Mouse (Mus musculus): ENCODE data around the gene Lgalsl. TPM values are rescaled to one million over a fixed set of nuclear protein-coding genes. Genes with fewer than 3 reads are reported as not detected.
A peak's percentile ranks its signal among the peaks of the same experiment; 100 is the strongest.

Gene Lgalsl
- 52.3 and 54.4 TPM in 2 replicates for polyA plus RNA-seq (2015; fragmentation: Nextera tagmentation; extraction: Ambion mirVana)

- peak within 1 kb of the TSS; percentile 94 for H3K27ac ChIP-seq
- H3K4me2 ChIP-seq: peak within 1 kb of the TSS; percentile 77
- no peaks in the 10 kb centered on the region for H3K27me3 ChIP-seq
- peak within 1 kb of the TSS; percentile 94 for H3K9ac ChIP-seq
- peaks cover 24% of the 10 kb centered on the region for H3K36me3 ChIP-seq
- H3K4me1 ChIP-seq: peaks cover 21% of the 10 kb centered on the region
- peak within 1 kb of the TSS; percentile 91 for H3K4me3 ChIP-seq
- peak; percentile 85 for ATAC-seq (ENCODE audit: borderline replicate concordance, extremely low read depth, low FRiP score, low TSS enrichment)
- under 1% methylated on average over 100 of the region's 102 CpGs for WGBS
- H3K9me3 ChIP-seq: no peaks in the 10 kb centered on the region
Measured at GRCm38 (mm10) chr11:20830686-20831505, at the start of gene Lgalsl. Lgalsl (minus strand) TSS chr11:20831056.

GRCm38 (mm10) chr11:20878644-20879043 lies 47.8 kb upstream of the Lgalsl start:
- Histone ChIP-seq H3K27me3 (no peaks in the 10 kb centered on the region), H3K4me3 (no peak overlapping the region), H3K4me2 (no peak overlapping the region), H3K36me3 (no peaks in the 10 kb centered on the region), H3K27ac (no peak overlapping the region), H3K9ac (no peak overlapping the region), H3K4me1 (no peaks in the 10 kb centered on the region), H3K9me3 (no peaks in the 10 kb centered on the region)
- 86% methylated on average over 5 of the region's 5 CpGs for WGBS
- no peak for ATAC-seq (ENCODE audit: borderline replicate concordance, extremely low read depth, low FRiP score, low TSS enrichment)

- Histone ChIP-seq H3K27ac (no peak overlapping the region), H3K4me2 (no peak overlapping the region), H3K4me1 (no peaks in the 10 kb centered on the region), H3K27me3 (no peaks in the 10 kb centered on the region), H3K9ac (no peak overlapping the region), H3K9me3 (no peaks in the 10 kb centered on the region), H3K4me3 (no peak overlapping the region), H3K36me3 (no peaks in the 10 kb centered on the region)
- WGBS: 87% methylated on average over 3 of the region's 3 CpGs
- ATAC-seq (ENCODE audit: borderline replicate concordance, extremely low read depth, low FRiP score, low TSS enrichment): no peak
Measured at GRCm38 (mm10) chr11:20877578-20878096, 46.8 kb upstream of the Lgalsl start.

- no peak overlapping the region for H3K9ac ChIP-seq
- H3K4me3 ChIP-seq: no peak overlapping the region
- whole genome bisulfite sequencing: 69% methylated on average over 5 of the region's 5 CpGs
- no peak overlapping the region for H3K4me2 ChIP-seq
- no peaks in the 10 kb centered on the region for H3K27me3 ChIP-seq
- H3K27ac ChIP-seq: no peak overlapping the region
- no peak for ATAC-seq (ENCODE audit: borderline replicate concordance, extremely low read depth, low FRiP score, low TSS enrichment)
- no peaks in the 10 kb centered on the region for H3K4me1 ChIP-seq
- H3K9me3 ChIP-seq: no peaks in the 10 kb centered on the region
- no peaks in the 10 kb centered on the region for H3K36me3 ChIP-seq
Measured at GRCm38 (mm10) chr11:20873386-20873785, 42.5 kb upstream of the Lgalsl start.

- H3K4me1 ChIP-seq: no peaks in the 10 kb centered on the region
- no peaks in the 10 kb centered on the region for H3K27me3 ChIP-seq
- no peaks in the 10 kb centered on the region for H3K9me3 ChIP-seq
- ATAC-seq (ENCODE audit: borderline replicate concordance, extremely low read depth, low FRiP score, low TSS enrichment): no peak
- H3K4me2 ChIP-seq: no peak overlapping the region
- no peak overlapping the region for H3K9ac ChIP-seq
- no peak overlapping the region for H3K4me3 ChIP-seq
- H3K36me3 ChIP-seq: no peaks in the 10 kb centered on the region
- no peak overlapping the region for H3K27ac ChIP-seq
- 82% methylated on average over 7 of the region's 7 CpGs for WGBS
Measured at GRCm38 (mm10) chr11:20872911-20873310, 42.1 kb upstream of the Lgalsl start.

GRCm38 (mm10) chr11:20872444-20872843 lies 41.6 kb upstream of the Lgalsl start:
- no peak for ATAC-seq (ENCODE audit: borderline replicate concordance, extremely low read depth, low FRiP score, low TSS enrichment)
- 64% methylated on average over 2 of the region's 2 CpGs for WGBS

GRCm38 (mm10) chr11:20869927-20870326 lies 39.1 kb upstream of the Lgalsl start:
- 52% methylated on average over 2 of the region's 2 CpGs for WGBS
- no peaks in the 10 kb centered on the region for H3K36me3 ChIP-seq
- no peaks in the 10 kb centered on the region for H3K27me3 ChIP-seq
- no peak for ATAC-seq (ENCODE audit: borderline replicate concordance, extremely low read depth, low FRiP score, low TSS enrichment)
- H3K27ac ChIP-seq: no peak overlapping the region
- H3K4me1 ChIP-seq: no peaks in the 10 kb centered on the region
- H3K4me2 ChIP-seq: no peak overlapping the region
- no peak overlapping the region for H3K9ac ChIP-seq
- H3K4me3 ChIP-seq: no peak overlapping the region
- H3K9me3 ChIP-seq: no peaks in the 10 kb centered on the region

More at GRCm38 (mm10) chr11:20872444-20872843, 41.6 kb upstream of the Lgalsl start:
- Histone ChIP-seq H3K4me1 (no peaks in the 10 kb centered on the region), H3K9me3 (no peaks in the 10 kb centered on the region), H3K4me3 (no peak overlapping the region), H3K9ac (no peak overlapping the region), H3K27ac (no peak overlapping the region), H3K27me3 (no peaks in the 10 kb centered on the region), H3K4me2 (no peak overlapping the region), H3K36me3 (no peaks in the 10 kb centered on the region)

- Histone ChIP-seq H3K27me3 (no peaks in the 10 kb centered on the region), H3K4me2 (no peak overlapping the region), H3K4me3 (no peak overlapping the region), H3K9ac (no peak overlapping the region), H3K4me1 (peaks cover 6% of the 10 kb centered on the region; the same call in 1 of the 2 replicates), H3K36me3 (no peaks in the 10 kb centered on the region), H3K27ac (no peak overlapping the region), H3K9me3 (no peaks in the 10 kb centered on the region)
- 86% methylated on average over 3 of the region's 3 CpGs for WGBS
- ATAC-seq (ENCODE audit: borderline replicate concordance, extremely low read depth, low FRiP score, low TSS enrichment): no peak
Measured at GRCm38 (mm10) chr11:20865450-20865849, 34.6 kb upstream of the Lgalsl start.

GRCm38 (mm10) chr11:20864647-20865046 lies 33.8 kb upstream of the Lgalsl start:
- Histone ChIP-seq H3K4me1 (peaks cover 14% of the 10 kb centered on the region), H3K27me3 (no peaks in the 10 kb centered on the region), H3K36me3 (no peaks in the 10 kb centered on the region), H3K4me3 (no peak overlapping the region), H3K27ac (no peak overlapping the region), H3K9me3 (no peaks in the 10 kb centered on the region), H3K9ac (no peak overlapping the region), H3K4me2 (no peak overlapping the region)
- 44% methylated on average over 6 of the region's 6 CpGs for WGBS
- ATAC-seq (ENCODE audit: borderline replicate concordance, extremely low read depth, low FRiP score, low TSS enrichment): no peak

GRCm38 (mm10) chr11:20862101-20862500 lies 31.2 kb upstream of the Lgalsl start:
- Histone ChIP-seq H3K27ac (no peak overlapping the region), H3K4me1 (peaks cover 30% of the 10 kb centered on the region), H3K9ac (no peak overlapping the region), H3K9me3 (no peaks in the 10 kb centered on the region), H3K4me3 (no peak overlapping the region), H3K36me3 (no peaks in the 10 kb centered on the region), H3K27me3 (no peaks in the 10 kb centered on the region), H3K4me2 (no peak overlapping the region)
- ATAC-seq (ENCODE audit: borderline replicate concordance, extremely low read depth, low FRiP score, low TSS enrichment): no peak
- WGBS: 72% methylated on average over 5 of the region's 5 CpGs

- no peaks in the 10 kb centered on the region for H3K36me3 ChIP-seq
- H3K9ac ChIP-seq: no peak overlapping the region
- ATAC-seq (ENCODE audit: borderline replicate concordance, extremely low read depth, low FRiP score, low TSS enrichment): no peak
- H3K27ac ChIP-seq: no peak overlapping the region; the same call in 1 of the 2 replicates
- H3K27me3 ChIP-seq: no peaks in the 10 kb centered on the region
- H3K4me1 ChIP-seq: peaks cover 34% of the 10 kb centered on the region
- H3K4me3 ChIP-seq: no peak overlapping the region
- H3K4me2 ChIP-seq: no peak overlapping the region
- H3K9me3 ChIP-seq: no peaks in the 10 kb centered on the region
- 89% methylated on average over 3 of the region's 3 CpGs for WGBS
Measured at GRCm38 (mm10) chr11:20860351-20860750, 29.5 kb upstream of the Lgalsl start.

GRCm38 (mm10) chr11:20859858-20860257 lies 29.0 kb upstream of the Lgalsl start:
- no peaks in the 10 kb centered on the region for H3K36me3 ChIP-seq
- no peaks in the 10 kb centered on the region for H3K27me3 ChIP-seq
- H3K4me1 ChIP-seq: peaks cover 34% of the 10 kb centered on the region
- H3K4me2 ChIP-seq: peak overlapping the region; percentile 46
- no peak overlapping the region for H3K4me3 ChIP-seq
- 45% methylated on average over 6 of the region's 6 CpGs for WGBS
- ATAC-seq (ENCODE audit: borderline replicate concordance, extremely low read depth, low FRiP score, low TSS enrichment): no peak
- no peak overlapping the region for H3K9ac ChIP-seq
- no peaks in the 10 kb centered on the region for H3K9me3 ChIP-seq
- H3K27ac ChIP-seq: peak overlapping the region; percentile 97
